Mouse (Mus musculus) adrenal gland (tissue): Measurements from ENCODE around the gene Acadm.

Experiments used
- intact Hi-C: fragments of 180-260 bp; cut with DNase I; formaldehyde crosslinking; loops from one replicate; pipeline ENCODE4 v1.15.1; 2025

The Acadm gene

DNA sequence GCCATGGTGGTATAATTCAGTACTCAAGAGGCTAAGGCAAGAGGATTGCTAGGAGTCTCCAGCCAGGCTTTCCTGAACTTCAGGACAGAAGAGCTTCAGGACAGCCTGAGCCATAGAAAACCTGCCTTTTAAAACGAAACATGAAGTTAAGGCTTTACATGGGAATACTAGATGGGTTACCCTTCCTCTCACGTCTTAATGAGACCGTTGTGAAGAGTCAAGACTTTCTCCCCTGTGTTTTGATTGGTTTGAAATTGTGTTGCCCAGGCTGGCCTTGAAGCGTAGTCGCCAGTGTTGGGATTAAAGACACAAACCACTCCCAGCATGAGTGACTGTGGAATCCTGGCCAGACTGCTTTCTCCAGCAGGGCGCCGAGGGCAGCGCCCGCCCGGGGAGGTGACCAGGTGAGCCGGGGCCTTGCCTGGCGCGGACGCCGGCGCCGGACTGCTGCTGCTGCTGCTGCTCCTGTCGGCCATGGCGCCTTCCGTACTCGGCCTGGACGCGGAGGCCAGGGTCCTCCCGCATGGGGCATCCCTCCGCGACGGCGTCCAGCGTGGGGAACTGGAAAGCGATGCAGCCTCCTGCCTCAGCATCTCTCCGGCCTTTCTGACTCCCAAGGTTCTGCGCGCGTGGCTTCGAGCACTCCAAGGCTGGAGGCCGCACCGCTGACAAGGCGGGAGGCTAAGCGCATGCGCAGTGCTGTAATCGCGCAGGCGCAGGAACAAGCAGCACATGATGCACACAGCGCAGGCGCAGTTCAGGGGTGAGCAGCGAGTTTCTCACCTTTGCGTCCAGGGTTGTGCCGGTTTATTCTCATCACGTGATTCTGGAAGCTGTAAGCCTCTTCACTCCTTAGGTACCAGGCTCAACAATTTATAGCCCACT is 38.9 kb downstream of the Acadm start:
- intact Hi-C loops = loop anchor here (10.0 kb wide), 1 partner anchor 319 kb away; no protein-coding TSS in a partner anchor

DNA sequence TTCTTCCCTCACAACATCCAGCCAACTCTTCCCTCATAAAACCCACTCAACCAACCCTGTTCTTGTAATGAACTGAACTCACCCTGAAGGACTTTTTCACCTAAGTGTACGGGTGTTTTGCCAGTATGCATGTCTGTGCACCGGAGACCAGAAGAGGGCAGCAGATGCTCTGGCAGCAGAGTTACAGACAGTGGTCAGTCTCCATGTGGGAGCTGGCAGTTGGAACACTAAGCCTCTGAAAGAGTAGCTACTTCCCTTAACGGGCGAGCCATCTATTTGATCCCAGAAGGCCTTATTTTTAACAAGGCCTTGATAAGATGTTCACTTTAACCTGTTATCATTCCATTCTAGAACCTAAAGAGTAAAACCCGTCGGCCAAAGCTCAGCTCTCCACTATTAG is 39.8 kb downstream of the Acadm start:
- intact Hi-C loops = loop anchor here (10.0 kb wide), 1 partner anchor 320 kb away; no protein-coding TSS in a partner anchor

DNA sequence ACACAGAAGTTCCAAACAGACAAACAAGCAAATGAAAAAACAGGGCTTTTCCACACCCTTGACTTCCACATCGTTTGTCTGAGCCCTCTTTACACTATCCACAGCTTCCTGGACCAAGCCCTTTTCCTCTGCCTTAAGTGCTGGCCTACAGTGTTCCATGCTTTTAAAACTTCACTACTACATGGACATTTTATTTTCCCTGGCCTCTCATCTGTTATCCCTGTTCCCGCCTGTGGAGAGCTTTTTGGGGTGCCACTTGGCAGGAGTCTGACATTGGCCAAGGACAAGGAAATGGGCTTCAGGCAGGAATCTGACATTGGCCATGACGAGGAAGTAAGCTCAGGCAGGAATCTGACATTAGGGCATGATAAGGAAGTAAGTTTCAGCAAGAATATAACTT is 41.8 kb downstream of the Acadm start:
- intact Hi-C loops = loop anchor here (10.0 kb wide), 1 partner anchor 322 kb away; no protein-coding TSS in a partner anchor

DNA sequence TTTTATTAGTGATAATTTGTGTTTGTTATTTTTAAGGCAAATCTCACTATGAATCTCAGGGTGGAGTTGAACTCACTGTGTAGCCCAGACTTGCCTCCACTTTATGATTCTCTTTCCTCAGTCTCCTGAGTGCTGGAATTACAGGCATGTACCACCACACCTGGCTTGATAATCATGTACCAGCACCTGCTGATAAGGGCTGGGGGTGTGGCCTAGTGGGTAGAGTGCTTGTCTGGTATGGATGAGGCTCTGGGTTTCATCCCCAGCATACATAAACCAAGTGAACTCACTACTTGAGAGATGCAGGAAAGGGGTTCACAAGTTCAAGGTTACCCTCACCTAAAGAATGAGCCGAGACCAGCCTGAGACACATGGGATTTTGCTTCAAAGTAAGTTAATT is 42.5 kb downstream of the Acadm start:
- intact Hi-C loops = loop anchor here (10.0 kb wide), 1 partner anchor 323 kb away; no protein-coding TSS in a partner anchor

DNA sequence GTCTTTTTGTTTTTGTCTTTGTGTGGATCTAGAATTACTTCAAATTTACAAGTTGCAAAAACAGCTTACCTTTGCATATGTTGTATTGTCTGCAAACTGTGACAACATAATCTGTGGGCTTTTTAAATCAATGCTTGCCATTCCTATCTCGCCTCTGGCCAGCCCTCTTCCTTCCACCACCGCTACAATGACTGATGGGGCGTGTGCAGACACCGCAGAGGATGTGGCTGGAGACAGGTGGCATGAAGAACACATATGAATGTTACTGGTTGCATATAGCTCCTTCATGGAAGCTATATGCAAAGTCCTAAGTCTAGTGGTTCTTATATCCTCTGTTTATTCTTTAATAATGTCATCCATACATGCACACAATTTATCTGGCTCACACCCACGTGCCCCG is 47.2 kb downstream of the Acadm start:
- intact Hi-C loops = no loop called here

DNA sequence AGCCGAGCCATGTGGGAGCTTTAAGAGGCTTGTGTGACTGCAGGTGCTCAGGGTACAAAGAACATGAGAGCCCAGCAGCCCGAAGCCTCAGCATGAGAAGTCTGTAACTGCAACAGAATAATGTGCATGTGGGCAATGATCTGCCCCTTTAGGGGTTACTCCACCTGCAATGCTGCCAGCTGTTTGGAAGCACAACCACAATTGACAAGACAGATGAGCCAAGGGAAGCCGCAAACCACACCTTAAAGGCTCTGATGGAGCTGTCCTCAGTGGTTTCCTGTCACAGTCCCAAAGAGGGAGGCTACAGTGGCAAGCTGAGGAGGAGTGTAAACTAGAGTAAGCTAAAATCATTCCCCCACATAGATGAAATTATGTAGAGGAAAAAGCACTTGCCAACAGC is 49.0 kb downstream of the Acadm start:
- intact Hi-C loops = no loop called here

DNA sequence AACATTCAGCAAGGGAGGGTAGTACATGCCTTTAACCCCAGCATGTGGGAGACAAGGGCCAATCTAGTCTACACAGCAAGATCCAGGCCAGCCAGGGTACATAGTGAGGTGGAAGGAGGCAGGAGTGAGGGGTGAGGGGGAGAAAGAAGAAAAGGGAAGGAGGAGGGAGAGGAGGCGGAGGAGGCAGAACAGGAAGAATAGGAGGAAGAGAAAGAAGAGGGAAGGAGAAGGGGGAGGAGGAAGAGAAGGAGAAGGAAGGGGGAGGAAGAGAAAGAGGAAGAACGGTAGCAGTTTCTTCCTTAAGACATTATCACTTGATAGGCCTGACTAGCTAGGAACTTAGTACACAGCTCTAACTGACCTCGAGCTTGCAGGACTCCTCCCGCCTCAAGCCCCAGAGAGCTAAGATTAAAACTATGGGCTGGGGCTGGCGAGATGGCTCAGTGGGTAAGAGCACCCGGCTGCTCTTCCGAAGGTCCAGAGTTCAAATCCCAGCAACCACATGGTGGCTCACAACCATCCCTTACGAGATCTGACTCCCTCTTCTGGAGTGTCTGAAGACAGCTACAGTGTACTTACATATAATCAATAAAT is 55.1 kb downstream of the Acadm start:
- intact Hi-C loops = no loop called here

DNA sequence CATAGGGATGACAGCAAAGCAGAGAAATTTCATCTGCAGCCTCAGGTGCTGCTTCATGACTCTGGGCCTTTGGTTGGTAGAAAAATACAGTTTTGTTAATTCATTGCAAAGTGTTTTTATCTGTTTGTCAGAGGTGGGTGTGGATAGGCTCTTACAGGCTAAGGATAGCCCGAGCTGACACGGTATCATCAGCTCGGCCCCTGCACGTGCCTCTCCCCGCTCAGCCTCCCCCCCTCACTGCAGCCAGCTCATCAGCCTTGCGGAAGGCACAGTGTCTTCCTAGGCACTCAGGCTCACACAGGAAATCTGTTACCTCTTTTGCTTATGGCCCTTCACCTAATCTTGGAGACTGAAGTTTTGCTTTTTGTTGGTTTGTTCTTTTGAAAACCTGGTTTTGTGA is 56.3 kb downstream of the Acadm start:
- intact Hi-C loops = no loop called here

DNA sequence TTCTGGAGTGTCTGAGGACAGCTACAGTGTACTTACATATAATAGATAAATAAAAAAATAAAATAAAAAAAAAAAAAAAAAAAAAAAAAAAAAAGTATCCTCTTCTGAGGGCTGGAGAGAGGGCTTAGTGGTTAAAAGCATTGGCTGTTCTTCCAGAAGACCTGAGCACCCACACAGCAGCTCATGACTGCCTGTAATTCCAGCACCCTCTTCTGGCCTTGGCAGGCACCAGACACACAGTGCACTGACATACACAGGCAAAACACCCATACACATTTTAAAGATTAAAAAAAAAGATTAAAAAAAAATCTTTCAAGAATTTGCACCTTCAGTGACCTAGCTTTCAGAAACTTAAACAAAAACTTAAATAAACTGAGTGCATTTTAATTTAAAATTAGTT is 58.1 kb downstream of the Acadm start:
- intact Hi-C loops = no loop called here
